Mouse (Mus musculus) frontal cortex, postnatal 36 days (tissue): Measurements from ENCODE around the gene Olfr1184.
"Not testable (repeated sequence)": the region's sequence is repeated elsewhere in the genome, so short reads cannot be mapped to it uniquely, and the experiment has no call there.

Experiments
- DNase-seq, 2 experiments: peaks; one replicate each; pipeline ENCODE4 v3.0.0; 2022; ENCODE audit warnings: low spot score in 2 of 2

Olfr1184 gene

GRCm38 (mm10) chr2:88483298-88483697 lies at the start of gene Olfr1184:
Gene Olfr1184 (plus strand): TSS chr2:88483598.
- no peak for DNase-seq

- no peak for DNase-seq
These were observed 34.4 kb upstream of the Olfr1184 start, which contains the start of gene Gm13757 for GRCm38 (mm10) chr2:88449031-88449430. Gene Gm13757 (minus strand): TSS chr2:88449131.

GRCm38 (mm10) chr2:88454567-88454966 lies 28.8 kb upstream of the Olfr1184 start, which contains the start of gene Olfr1183:
Gene Olfr1183 (plus strand): TSS chr2:88454867.
- not testable (repeated sequence) for DNase-seq

GRCm38 (mm10) chr2:88493020-88493419 lies 9.6 kb downstream of the Olfr1184 start, which contains the start of gene Olfr1185-ps1:
Gene Olfr1185-ps1 (plus strand): TSS chr2:88493320.
- no peak for DNase-seq

- DNase-seq = no peak
These were observed 34.9 kb downstream of the Olfr1184 start, which contains the start of gene Olfr1186 for GRCm38 (mm10) chr2:88518251-88518650. Gene Olfr1186 (plus strand): TSS chr2:88518551.

GRCm38 (mm10) chr2:88525720-88526119 lies 42.3 kb downstream of the Olfr1184 start:
- DNase-seq = no peak
